Mouse (Mus musculus): Measurements from ENCODE around the gene Dab1.

Gene Dab1

GRCm38 (mm10) chr4:104461106-104462011 lies 842.2 kb downstream of the Dab1 start:
- no peak for DNase-seq

- DNase-seq: no peak
These were observed 844.0 kb downstream of the Dab1 start for GRCm38 (mm10) chr4:104462932-104463780.

DNA sequence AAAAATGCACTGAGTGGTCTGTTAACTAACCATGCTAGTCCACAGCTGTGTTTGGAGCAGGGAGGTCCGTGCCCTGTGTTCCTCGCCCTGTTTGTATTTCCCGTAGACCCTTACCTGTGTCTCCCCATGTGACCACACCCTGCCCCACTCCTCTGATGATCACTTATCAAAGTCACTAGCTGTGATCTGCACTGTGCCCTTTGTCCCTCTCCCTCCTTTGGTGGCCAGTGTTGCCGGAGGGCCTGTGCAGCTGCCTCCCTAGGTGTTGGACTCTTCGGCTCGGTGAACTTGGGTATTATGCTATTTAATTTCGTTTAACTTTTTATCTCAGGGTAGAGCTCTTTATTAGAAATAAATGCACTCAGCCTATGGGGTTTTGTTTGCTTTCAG lies 844.6 kb downstream of the Dab1 start:
- DNase-seq: no peak

DNA sequence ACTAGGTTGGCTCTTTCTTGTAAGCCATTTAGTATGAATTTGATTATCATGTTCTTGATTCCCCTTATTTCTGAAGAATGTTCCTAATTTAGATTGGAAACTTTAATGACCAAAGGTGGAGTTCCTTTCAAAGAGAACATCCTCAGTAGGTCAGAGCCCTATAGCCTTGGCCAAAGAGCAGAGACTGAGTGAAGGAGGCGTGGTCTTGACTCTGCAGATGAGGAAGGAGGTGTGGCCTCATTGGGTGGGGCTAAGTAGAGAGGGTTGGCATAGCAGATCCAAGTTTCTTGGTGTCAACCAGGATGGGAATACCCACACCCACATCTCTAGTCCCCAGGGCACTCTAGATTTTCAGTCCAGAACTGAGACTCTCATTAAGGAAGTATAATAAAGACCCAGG lies 846.4 kb downstream of the Dab1 start:
- DNase-seq: no peak

- DNase-seq: no peak
These were observed 849.5 kb downstream of the Dab1 start for GRCm38 (mm10) chr4:104468666-104469065.

DNA sequence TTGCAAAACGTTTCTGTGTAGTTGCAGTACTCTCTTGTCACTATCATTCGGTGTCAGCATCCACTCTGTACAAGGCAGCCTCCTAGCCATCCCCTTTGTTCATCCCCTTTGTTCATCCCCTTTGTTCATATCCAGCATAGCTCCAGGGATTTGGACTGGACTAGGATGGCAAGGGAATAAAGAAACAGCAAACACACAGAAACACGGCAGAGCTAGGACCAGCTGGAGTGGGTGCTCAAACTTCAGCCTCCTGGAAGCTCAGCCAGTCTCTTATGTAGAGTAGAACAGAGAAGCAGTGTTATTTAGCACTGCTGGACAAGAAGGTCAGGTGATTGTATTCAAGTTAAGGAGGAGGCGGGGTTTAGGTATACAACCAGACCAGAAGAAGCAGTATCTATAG lies 853.8 kb downstream of the Dab1 start:
- DNase-seq: no peak

DNA sequence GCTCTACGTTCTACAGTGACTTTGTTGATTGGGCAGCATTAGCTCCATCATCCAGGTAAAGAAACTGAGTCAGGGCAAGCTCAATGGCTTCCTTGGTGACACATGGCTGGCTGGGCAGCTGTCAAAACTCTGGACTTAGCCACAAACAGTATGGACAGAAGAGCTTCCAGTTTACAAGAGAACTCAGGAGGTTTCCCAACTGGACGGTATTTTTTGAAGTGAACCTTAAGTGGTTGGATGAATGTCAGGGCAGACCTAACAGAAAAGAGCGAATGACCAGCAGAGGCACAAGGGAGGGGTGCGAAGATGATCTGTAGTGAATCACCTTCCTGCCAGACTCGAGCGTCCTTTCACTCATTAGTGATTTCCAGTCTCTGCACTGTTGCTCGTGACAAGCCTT lies 857.7 kb downstream of the Dab1 start:
- DNase-seq: no peak

GRCm38 (mm10) chr4:104483948-104484347 lies 864.8 kb downstream of the Dab1 start:
- DNase-seq: no peak

DNA sequence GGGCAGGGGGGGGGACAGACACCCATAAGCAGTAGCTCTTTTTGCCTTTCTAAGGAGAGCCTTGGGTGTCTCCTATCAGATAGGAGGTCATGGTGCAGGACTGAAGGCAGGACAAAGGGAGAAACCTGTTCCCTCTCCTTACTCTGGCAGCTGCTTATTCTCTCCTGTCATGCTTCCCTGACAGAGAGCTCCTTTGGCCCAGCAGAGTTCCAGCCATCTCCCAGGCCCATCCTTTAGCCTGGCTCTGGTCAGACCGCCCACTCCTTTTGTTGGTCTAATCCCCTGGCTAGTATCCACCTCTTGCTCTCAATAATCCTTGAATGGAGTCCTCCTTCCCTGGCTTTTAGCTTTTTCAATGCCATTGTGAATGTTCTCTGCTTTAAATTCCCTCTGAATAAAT lies 878.1 kb downstream of the Dab1 start:
- DNase-seq: no peak

DNA sequence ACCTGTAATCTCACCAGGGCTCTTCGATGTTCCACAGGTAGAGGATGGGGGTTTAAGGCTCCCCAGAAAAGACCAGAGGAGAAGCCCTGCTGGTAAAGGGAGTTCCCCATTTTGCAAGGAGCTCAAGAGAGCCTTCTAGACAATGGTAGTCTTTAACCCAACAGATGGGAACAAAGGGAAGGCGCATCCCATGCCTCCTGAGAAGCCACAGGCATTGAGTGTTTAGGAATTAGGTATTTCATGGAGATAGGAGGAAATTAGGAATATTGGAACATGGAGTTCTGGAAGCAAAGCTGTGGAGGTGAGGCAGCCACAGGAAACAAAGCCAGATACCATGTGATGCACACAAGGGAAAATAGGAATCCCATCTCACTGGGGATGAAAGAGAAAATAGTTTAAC lies 881.0 kb downstream of the Dab1 start:
- DNase-seq: no peak

DNA sequence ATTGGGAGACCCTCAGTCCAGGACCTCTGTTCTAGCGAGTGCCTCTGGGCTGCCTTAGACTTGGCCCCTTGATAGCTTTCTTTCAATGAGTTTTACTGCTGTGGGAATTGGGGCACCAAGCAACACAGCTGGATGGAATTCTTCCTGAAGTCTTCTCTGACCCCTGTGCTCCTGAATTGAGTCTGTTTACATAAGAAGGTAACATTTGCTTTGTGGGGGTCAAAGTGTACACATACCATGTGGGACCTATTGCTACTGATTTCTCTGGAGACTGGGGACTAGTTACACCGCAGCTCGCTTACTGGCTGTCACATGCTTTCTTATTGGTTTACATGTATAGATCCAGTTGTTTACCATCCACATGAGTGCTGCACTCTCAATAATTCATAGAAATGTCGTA lies 881.5 kb downstream of the Dab1 start:
- no peak for DNase-seq

- no peak for DNase-seq
These were observed 882.1 kb downstream of the Dab1 start for GRCm38 (mm10) chr4:104501245-104501644.

DNA sequence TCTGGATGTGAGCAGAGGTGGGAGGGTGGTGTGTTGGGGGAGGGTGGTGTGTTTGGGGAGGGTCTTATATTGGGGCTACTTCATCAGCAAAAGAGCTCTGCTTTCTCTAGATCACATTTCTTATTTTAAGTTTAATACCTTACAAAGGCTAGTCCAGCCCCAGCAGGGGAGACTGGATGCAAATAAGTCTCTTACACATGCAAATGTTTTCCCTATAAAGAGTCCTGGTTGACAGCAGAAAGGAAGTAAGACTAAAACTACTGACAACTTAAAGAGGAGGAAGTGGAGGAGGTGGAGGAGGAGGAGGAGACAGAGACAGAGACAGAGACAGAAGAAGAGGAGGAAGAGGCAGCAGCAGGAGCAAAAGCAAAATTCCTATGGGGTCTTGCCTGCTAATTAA lies 885.8 kb downstream of the Dab1 start:
- no peak for DNase-seq

- no peak for DNase-seq
These were observed 890.2 kb downstream of the Dab1 start for GRCm38 (mm10) chr4:104509230-104509985.

GRCm38 (mm10) chr4:104511855-104512254 lies 892.7 kb downstream of the Dab1 start:
- DNase-seq: no peak

GRCm38 (mm10) chr4:104512513-104512912 lies 893.4 kb downstream of the Dab1 start:
- no peak for DNase-seq

GRCm38 (mm10) chr4:104513622-104514021 lies 894.5 kb downstream of the Dab1 start:
- DNase-seq: no peak

DNA sequence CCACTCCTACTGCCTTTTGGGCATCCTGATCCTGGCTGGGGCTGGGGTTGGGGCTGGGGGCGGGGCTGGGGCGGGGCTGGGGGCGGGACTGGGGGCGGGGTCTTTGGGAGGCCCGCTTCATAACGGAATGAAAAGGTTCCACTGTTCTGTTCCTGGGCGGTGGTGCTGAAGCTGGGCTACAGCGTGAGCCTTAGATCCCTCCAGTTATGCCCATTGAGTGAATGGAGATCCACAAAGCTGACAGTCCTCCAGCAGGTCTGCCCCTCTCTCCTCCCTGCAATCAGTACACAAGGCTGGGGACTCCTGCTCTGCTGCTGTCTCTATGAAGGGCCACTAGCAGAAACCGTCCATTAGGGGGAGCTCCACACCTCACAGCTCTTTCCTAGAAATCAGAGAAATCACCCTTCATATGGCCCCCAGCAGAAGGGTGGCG lies 895.4 kb downstream of the Dab1 start:
- peak; percentile 10 to 17 for DNase-seq

DNA sequence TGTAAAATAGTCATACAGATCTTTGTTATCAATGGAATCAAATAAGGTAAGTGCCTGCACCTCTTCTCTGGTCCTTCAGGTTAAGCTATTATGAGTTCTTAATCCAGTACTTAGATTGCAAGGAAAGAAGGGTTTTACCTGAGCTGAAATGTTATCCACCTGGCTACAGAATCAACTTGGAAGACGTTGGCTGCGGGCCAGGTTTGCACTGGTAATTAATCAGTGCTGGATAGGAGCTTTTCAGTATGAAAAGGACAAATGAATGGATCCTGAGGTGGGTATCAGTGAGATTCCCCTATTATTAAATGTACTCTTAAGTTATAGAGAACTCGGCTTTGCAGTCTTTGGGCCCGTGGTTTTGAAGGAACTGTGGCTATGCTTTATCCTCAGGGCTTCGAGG lies 896.5 kb downstream of the Dab1 start:
- DNase-seq: no peak

DNA sequence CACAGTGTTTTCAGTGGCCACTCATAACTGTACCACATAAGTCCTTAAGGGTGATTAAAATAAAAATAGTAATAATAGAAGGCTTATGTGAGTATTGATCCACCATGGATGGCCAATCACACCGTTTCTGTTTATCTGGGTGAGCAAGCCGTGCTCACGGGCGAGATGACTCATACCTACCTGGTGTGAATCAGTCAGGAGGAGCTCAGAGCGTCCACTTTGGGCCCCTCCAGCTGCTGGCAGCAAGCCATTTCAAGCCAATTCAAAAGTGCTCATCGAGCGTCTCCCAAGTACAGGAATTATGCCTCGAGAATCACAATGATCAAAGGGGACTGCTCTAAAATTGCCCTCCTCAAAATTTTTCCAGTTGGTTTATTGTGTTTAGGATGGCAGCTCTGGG lies 903.2 kb downstream of the Dab1 start:
- DNase-seq: peak; percentile 6 to 24

DNA sequence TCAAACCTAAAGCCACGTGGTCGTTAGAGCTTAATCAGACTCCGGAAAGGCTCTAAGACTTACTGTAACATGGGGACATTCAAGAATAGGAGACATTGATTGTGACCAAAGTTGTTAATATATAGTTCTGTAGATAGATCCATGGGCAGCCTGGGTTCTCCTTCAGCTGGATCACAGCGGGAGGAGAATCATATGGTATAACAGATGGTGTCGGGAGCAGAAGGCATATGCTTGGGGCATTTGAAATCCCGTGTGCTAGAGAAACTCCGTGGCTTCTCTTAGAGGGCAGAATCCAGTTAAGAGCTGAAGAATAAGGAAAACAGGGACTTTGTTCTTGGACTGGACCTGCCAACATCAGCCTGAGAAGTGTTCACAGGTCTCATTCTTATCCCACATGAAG lies 904.6 kb downstream of the Dab1 start:
- DNase-seq: no peak

DNA sequence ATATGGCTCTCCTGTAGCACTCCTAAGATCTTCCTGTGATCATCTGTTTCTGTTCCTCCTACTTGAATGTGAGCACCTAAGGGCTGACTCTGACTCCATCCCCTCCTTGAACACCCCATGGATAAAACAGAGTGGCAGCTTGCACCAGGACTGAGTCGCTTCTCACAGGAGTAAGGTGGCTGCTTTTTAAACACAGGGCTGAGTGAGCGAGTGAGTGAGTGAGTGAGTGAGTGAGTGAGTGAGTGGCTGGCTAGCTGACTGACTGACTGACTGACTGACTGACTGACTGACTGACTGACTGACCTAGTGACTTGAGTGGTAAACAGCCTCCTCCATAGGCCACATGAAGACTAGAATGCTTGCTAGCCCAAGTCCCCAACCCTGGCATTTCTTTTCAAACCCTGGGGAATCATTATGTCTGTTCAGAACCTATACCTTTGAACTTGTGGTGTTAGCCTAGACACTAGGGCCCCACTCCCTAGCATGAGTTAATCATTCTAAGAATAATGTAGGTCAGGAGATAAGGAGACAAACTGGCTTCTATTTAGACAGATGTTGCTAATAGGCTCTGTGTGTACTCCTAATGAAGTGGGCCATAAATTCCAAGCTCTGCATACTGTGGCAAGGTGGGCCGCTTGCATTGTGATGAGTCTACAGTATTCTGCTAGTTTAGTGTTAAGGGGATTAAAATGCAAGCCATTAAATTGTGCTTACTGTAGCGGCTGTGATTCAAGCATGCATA lies 910.9 kb downstream of the Dab1 start:
- no peak for DNase-seq
